Mouse (Mus musculus) ES-E14 (cell line): Measurements from ENCODE around the gene Dcun1d3.

ENCODE experiments used
- CHD2 ChIP-seq: IDR thresholded peaks from 2 replicates; pipeline ENCODE4 v1.6.1; 2014; ENCODE audit warnings: mild to moderate bottlenecking, low read depth, low read length, inconsistent platforms
- HCFC1 ChIP-seq: IDR thresholded peaks from 2 replicates; pipeline ENCODE4 v1.6.1; 2012; ENCODE audit warnings: low read length, inconsistent platforms, borderline replicate concordance; ENCODE audit not compliant: insufficient read depth

DNA sequence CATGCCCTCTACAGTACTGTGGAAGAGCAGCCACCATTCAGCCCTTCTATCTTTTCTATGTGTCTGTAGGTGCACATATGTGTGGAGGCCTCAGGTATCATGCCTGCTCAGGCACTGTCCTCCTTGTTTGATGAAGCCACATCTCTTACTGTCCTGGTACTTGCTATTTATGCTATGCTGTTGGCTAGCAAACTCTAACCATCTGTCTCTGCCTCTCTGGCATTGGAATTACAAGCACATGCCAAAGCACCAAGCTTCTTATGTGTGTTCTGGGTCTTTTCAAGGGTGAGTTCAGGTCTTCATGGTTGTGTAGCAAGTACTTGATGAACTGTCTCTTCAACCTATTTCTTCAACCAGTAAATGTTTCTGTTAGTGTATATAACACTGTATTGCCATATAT lies 40.2 kb upstream of the Dcun1d3 start:
- TF ChIP-seq HCFC1 (no peak), CHD2 (no peak)
